Mouse (Mus musculus) cerebellum, postnatal 4 days (tissue): ENCODE measurements around the gene Scfd2.

Experiments used
- DNase-seq, 2 experiments: peaks; one replicate each; pipeline ENCODE4 v3.0.0; 2022; ENCODE audit warnings: low spot score in 2 of 2, mixed read lengths in 1 of 2

The Scfd2 gene

GRCm38 (mm10) chr5:74242654-74243053, 288.9 kb downstream of the Scfd2 start:
- no peak for DNase-seq

DNA sequence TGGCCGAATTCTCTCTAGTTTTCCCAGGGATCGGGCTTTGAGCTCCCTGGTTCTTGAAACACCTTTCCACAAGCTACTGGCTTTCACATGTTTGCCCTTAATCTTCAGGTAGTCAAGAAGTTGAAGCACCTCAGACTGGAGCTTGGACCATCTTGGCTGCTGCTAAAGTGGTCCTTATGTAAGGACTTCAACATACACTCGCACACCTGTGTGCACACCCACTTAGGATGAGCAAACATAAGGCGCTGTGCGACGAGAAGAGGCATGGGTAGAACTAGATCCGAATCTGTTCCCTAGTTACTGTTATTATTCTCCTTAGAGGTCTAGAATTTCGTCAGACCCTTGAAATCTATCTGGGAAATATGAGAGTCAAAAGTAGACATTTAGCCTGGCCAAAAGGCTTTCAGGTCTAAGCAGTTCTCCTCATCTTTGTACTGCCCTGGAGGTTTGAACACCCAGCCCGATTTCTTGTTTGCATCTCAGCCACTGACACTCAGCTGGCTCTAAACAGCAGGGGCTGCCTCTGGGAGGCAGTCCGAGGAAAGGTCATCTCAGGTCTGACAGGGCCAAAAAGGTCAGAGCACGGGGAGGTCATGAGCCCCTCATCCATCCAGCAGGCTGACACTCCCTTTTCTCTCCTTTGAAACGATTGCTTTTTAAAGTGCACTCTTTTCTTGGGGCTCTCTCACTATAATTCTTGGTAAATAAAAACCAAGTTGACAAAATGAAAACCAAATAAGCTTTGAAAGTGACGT, 290.5 kb downstream of the Scfd2 start:
- no peak for DNase-seq

GRCm38 (mm10) chr5:74240298-74240697, 291.3 kb downstream of the Scfd2 start:
- no peak for DNase-seq

GRCm38 (mm10) chr5:74239369-74239768, 292.2 kb downstream of the Scfd2 start:
- no peak for DNase-seq

DNA sequence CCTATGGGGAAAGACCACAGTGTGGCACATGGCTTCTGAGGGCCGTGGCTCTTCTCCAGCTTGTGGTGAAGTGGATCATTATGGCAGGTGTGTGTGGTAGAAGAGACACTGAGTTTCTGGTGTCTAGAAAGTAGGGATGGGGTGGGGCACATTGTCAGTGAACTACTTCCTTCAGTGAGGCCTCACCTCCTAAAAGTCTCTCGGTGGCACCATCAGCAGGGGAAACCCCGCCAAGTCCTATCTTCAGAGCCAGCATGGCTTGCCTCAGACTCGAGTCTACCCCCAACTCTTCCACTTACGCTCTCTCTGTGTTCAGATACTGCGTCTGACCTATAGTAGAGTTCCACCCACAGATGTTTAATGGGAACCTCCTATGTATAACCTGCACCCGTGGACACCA, 297.8 kb downstream of the Scfd2 start:
- no peak for DNase-seq

GRCm38 (mm10) chr5:74230525-74230924, 301.0 kb downstream of the Scfd2 start:
- no peak for DNase-seq

- DNase-seq = no peak
Observed at GRCm38 (mm10) chr5:74229775-74230413, 301.7 kb downstream of the Scfd2 start.

GRCm38 (mm10) chr5:74228938-74229337, 302.6 kb downstream of the Scfd2 start:
- no peak for DNase-seq

DNA sequence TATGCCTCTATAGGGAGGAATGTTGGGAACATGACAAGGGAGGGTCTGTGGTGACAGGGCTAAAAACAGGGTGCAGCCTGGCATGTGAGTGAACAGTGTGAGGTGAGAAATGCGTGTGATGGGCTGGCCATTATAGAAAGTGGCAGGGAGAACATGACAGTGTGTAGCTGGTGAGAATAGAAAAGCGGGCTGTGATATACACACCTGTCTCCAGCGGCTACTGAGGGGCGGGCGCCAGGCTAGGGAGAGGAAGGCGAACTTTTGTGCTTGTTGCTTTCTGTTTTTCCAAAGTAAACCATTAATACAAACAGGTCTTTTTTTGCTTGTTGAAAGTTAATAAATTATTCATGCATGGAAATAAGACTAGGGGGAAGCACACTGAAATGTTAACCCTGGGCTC, 304.2 kb downstream of the Scfd2 start:
- no peak for DNase-seq

DNA sequence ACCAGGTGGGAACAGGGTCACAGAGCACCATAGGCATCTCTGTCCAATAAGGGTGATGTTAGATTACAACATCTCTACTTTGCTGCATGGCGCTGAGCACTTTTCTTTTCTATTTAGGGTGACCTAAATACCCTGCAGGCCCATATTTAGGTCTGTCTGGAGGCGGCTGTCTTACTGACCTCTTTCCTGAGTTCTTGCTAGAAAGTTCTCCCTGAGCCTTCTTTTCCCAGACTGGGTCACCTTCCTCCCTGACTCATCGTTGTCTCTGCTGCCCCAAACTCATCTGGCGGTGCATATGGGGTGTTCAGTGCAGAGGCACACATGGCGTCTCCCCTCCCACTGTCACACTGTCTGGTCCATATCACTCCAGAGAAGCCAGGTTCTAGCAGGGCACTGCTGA, 305.4 kb downstream of the Scfd2 start:
- no peak for DNase-seq

DNA sequence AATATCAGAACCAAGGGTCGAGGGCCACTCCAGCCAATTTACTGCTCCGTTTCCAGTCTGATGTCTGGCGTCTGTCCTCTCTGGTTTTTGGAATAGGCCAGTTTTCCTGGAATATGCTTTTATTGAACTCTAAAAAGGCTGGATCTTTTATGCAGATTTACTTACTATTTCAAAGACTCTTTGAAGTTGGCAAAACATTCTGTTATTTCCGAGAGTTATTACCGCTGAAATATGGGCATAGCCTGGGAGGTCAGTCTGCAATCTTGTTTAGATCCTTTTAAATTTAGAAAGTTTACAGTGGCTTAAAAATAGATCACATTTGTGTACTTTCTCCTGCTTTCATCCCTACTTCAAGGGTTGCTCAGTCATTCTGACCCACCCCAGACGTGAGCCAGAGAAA, 307.1 kb downstream of the Scfd2 start:
- DNase-seq = no peak

GRCm38 (mm10) chr5:74222626-74223025, 308.9 kb downstream of the Scfd2 start:
- DNase-seq = no peak

- DNase-seq = no peak
Observed at GRCm38 (mm10) chr5:74218524-74218923, 313.0 kb downstream of the Scfd2 start.

DNA sequence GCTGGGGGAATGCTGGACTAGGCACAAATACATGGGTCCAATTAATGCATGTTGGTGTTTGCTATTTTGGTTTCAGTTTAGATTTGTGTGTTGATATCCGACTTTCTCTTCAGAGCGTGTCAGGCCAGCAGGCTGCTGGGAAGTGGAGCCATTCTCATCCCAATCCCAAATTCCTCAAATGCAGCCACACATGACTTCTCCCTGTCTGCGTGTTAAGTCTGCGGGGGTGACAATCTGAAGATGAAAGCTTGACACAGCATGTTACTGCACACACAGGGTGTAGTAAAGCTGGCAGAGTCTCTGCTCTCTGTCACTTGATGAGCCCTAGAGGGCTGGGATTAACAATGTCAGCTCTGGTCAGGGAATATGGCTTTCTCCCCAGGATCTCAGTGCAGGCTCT, 316.4 kb downstream of the Scfd2 start:
- no peak for DNase-seq

GRCm38 (mm10) chr5:74214501-74215110, 317.0 kb downstream of the Scfd2 start:
- DNase-seq = no peak

DNA sequence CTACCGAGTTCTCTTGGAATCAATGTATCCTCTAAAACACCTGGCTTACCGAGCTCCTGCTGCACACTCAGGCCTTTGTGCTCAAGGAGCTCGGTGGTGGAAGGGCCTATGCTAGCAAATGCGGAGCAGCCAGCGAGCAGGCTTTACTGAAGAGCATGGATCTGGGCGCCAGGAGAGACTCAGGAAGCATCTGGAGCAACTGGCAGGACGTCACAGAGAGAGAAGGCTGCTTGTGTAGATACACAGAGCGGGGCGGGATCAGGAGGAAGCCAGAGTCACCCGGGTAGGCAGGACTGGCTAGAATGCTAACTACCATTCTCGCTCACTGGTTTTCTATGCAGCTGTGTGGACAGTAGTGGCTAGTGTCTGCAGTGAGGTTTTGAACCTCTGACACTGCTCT, 320.2 kb downstream of the Scfd2 start:
- DNase-seq = no peak

- no peak for DNase-seq
Observed at GRCm38 (mm10) chr5:74209640-74210039, 321.9 kb downstream of the Scfd2 start.

- no peak for DNase-seq
Observed at GRCm38 (mm10) chr5:74208438-74208837, 323.1 kb downstream of the Scfd2 start.

DNA sequence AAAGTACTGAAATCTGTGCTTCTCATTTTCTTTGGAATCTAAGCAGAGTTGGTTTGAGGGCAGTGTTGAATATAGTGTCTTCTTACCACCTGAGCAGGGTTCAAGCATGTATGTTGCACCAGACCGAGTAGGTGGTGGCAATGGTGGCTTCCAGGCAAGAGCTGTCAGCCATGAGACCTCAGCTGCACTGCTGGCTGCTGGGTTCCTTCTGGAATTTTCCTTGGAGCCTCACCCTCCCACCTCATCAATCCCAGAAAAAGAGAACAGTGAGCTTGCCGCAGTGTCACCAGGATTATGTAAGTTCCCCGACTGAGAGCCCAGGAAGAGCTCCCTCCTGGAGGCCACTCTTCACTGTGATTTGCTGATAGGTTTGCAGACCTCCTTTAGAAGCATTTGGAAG, 324.4 kb downstream of the Scfd2 start:
- no peak for DNase-seq

GRCm38 (mm10) chr5:74206649-74207048, 324.9 kb downstream of the Scfd2 start:
- DNase-seq = no peak

- no peak for DNase-seq
Observed at GRCm38 (mm10) chr5:74206038-74206437, 325.5 kb downstream of the Scfd2 start.

DNA sequence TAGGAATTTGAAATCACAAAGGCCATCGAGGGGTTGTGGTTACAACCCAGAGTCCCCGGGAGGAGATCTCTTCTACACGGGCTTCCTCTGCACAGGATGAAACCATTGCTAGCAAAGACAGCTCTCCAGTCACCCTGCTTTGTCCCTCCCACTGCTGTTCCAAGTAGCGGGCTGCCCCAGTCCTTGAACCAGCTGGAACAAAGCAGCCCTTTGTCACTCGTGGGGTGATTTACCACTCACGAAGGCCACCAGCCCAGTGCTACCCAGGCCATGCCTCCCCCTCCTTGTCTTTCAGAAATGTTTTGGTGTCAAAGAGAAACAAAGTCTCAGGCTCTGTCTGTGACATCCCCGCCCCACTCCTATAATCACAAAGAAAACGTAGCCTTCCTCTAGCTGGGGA, 326.1 kb downstream of the Scfd2 start:
- no peak for DNase-seq

DNA sequence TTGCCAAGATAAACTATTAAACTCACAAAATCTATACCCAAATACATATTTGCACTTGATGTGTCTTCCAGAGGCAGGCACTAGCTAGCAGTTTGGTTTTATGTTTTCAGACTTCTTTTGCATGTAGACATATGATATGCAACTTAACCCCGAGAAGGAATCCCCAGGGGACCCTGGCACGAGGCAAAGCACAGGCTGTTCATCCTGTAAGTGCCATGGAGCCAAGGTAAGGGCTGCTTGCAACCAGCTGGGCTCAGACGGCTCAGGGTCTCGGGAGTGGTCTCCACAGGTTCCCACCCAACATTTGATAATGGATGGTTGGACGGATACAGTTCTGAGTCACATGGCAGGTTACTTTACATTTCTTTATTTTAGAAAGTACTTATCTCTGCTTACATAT, 327.1 kb downstream of the Scfd2 start:
- no peak for DNase-seq
